Mouse (Mus musculus): ENCODE measurements around the gene Cog5. TPM values are rescaled to one million over a fixed set of nuclear protein-coding genes. Genes with fewer than 3 reads are reported as not detected.

The Cog5 gene
- polyA plus RNA-seq, 1 experiment from 2014 or later: 27.4 TPM

GRCm38 (mm10) chr12:31823671-31824070, 169.0 kb downstream of the Cog5 start:
- no peak overlapping the region for H3K4me3 ChIP-seq (ENCODE audit: inconsistent target)
- no peaks in the 10 kb centered on the region for H3K79me2 ChIP-seq (ENCODE audit: inconsistent target)
- no peaks in the 10 kb centered on the region for H3K36me3 ChIP-seq (ENCODE audit: inconsistent target)
- WGBS (ENCODE audit: missing documents): 95% methylated on average over 3 of the region's 3 CpGs
- no peak overlapping the region for H3K27ac ChIP-seq

- no peak overlapping the region for H3K4me3 ChIP-seq (ENCODE audit: inconsistent target)
- no peaks in the 10 kb centered on the region for H3K79me2 ChIP-seq (ENCODE audit: inconsistent target)
- WGBS (ENCODE audit: missing documents): 93% methylated on average over 5 of the region's 5 CpGs
Observed at GRCm38 (mm10) chr12:31824831-31825230, 170.2 kb downstream of the Cog5 start.

GRCm38 (mm10) chr12:31825821-31826220, 171.2 kb downstream of the Cog5 start:
- H3K79me2 ChIP-seq (ENCODE audit: inconsistent target): no peaks in the 10 kb centered on the region
- WGBS (ENCODE audit: missing documents): 84% methylated on average over 10 of the region's 10 CpGs
- H3K4me3 ChIP-seq (ENCODE audit: inconsistent target): no peak overlapping the region
- H3K27ac ChIP-seq: no peak overlapping the region
- H3K36me3 ChIP-seq (ENCODE audit: inconsistent target): no peaks in the 10 kb centered on the region

More at GRCm38 (mm10) chr12:31824831-31825230, 170.2 kb downstream of the Cog5 start:
- Histone ChIP-seq H3K27ac (no peak overlapping the region), H3K36me3 (ENCODE audit: inconsistent target) (no peaks in the 10 kb centered on the region)

- 100% methylated on average over 2 of the region's 2 CpGs for WGBS (ENCODE audit: missing documents)
- no peaks in the 10 kb centered on the region for H3K36me3 ChIP-seq (ENCODE audit: inconsistent target)
- no peaks in the 10 kb centered on the region for H3K79me2 ChIP-seq (ENCODE audit: inconsistent target)
- H3K27ac ChIP-seq: no peak overlapping the region
- no peak overlapping the region for H3K4me3 ChIP-seq (ENCODE audit: inconsistent target)
Observed at GRCm38 (mm10) chr12:31826476-31826875, 171.8 kb downstream of the Cog5 start.

GRCm38 (mm10) chr12:31835480-31835879, 180.8 kb downstream of the Cog5 start:
- H3K27ac ChIP-seq: no peak overlapping the region
- 96% methylated on average over 5 of the region's 5 CpGs for WGBS (ENCODE audit: missing documents)
- H3K36me3 ChIP-seq (ENCODE audit: inconsistent target): no peaks in the 10 kb centered on the region
- no peak overlapping the region for H3K4me3 ChIP-seq (ENCODE audit: inconsistent target)
- no peaks in the 10 kb centered on the region for H3K79me2 ChIP-seq (ENCODE audit: inconsistent target)

- Histone ChIP-seq H3K4me3 (ENCODE audit: inconsistent target) (no peak overlapping the region), H3K27ac (no peak overlapping the region)
- 79% methylated on average over 1 of the region's 1 CpGs for WGBS (ENCODE audit: missing documents)
Observed at GRCm38 (mm10) chr12:31836211-31836610, 181.5 kb downstream of the Cog5 start.

GRCm38 (mm10) chr12:31838521-31838920, 183.9 kb downstream of the Cog5 start:
- no peak overlapping the region for H3K4me3 ChIP-seq (ENCODE audit: inconsistent target)
- no peaks in the 10 kb centered on the region for H3K36me3 ChIP-seq (ENCODE audit: inconsistent target)
- H3K27ac ChIP-seq: no peak overlapping the region
- no peaks in the 10 kb centered on the region for H3K79me2 ChIP-seq (ENCODE audit: inconsistent target)

More at GRCm38 (mm10) chr12:31836211-31836610, 181.5 kb downstream of the Cog5 start:
- no peaks in the 10 kb centered on the region for H3K79me2 ChIP-seq (ENCODE audit: inconsistent target)
- no peaks in the 10 kb centered on the region for H3K36me3 ChIP-seq (ENCODE audit: inconsistent target)

- no peak overlapping the region for H3K27ac ChIP-seq
- H3K4me3 ChIP-seq (ENCODE audit: inconsistent target): no peak overlapping the region
- H3K36me3 ChIP-seq (ENCODE audit: inconsistent target): no peaks in the 10 kb centered on the region
- H3K79me2 ChIP-seq (ENCODE audit: inconsistent target): no peaks in the 10 kb centered on the region
Observed at GRCm38 (mm10) chr12:31839249-31839648, 184.6 kb downstream of the Cog5 start.

GRCm38 (mm10) chr12:31846077-31846476, 191.4 kb downstream of the Cog5 start:
- no peak overlapping the region for H3K27ac ChIP-seq
- no peaks in the 10 kb centered on the region for H3K79me2 ChIP-seq (ENCODE audit: inconsistent target)
- H3K4me3 ChIP-seq (ENCODE audit: inconsistent target): no peak overlapping the region
- H3K36me3 ChIP-seq (ENCODE audit: inconsistent target): no peaks in the 10 kb centered on the region
- WGBS (ENCODE audit: missing documents): 100% methylated on average over 3 of the region's 3 CpGs

GRCm38 (mm10) chr12:31848630-31849415, 194.2 kb downstream of the Cog5 start:
- H3K79me2 ChIP-seq (ENCODE audit: inconsistent target): no peaks in the 10 kb centered on the region
- 97% methylated on average over 5 of the region's 5 CpGs for WGBS (ENCODE audit: missing documents)
- no peaks in the 10 kb centered on the region for H3K36me3 ChIP-seq (ENCODE audit: inconsistent target)
- H3K4me3 ChIP-seq (ENCODE audit: inconsistent target): no peak overlapping the region
- H3K27ac ChIP-seq: no peak overlapping the region

- H3K27ac ChIP-seq: no peak overlapping the region
- no peaks in the 10 kb centered on the region for H3K36me3 ChIP-seq (ENCODE audit: inconsistent target)
- H3K4me3 ChIP-seq (ENCODE audit: inconsistent target): no peak overlapping the region
- H3K79me2 ChIP-seq (ENCODE audit: inconsistent target): no peaks in the 10 kb centered on the region
- WGBS (ENCODE audit: missing documents): 95% methylated on average over 2 of the region's 2 CpGs
Observed at GRCm38 (mm10) chr12:31849601-31850000, 194.9 kb downstream of the Cog5 start.

GRCm38 (mm10) chr12:31854039-31854438, 199.4 kb downstream of the Cog5 start:
- Histone ChIP-seq H3K4me3 (ENCODE audit: inconsistent target) (no peak overlapping the region), H3K36me3 (ENCODE audit: inconsistent target) (no peaks in the 10 kb centered on the region), H3K79me2 (ENCODE audit: inconsistent target) (no peaks in the 10 kb centered on the region), H3K27ac (no peak overlapping the region)
- WGBS (ENCODE audit: missing documents): 96% methylated on average over 3 of the region's 3 CpGs

- no peaks in the 10 kb centered on the region for H3K36me3 ChIP-seq (ENCODE audit: inconsistent target)
- no peak overlapping the region for H3K4me3 ChIP-seq (ENCODE audit: inconsistent target)
- WGBS (ENCODE audit: missing documents): 96% methylated on average over 2 of the region's 2 CpGs
- no peaks in the 10 kb centered on the region for H3K79me2 ChIP-seq (ENCODE audit: inconsistent target)
- H3K27ac ChIP-seq: no peak overlapping the region
Observed at GRCm38 (mm10) chr12:31854817-31855216, 200.1 kb downstream of the Cog5 start.

GRCm38 (mm10) chr12:31857784-31858183, 203.1 kb downstream of the Cog5 start:
- 97% methylated on average over 7 of the region's 7 CpGs for WGBS (ENCODE audit: missing documents)
- H3K27ac ChIP-seq: no peak overlapping the region

GRCm38 (mm10) chr12:31862668-31863538, 208.2 kb downstream of the Cog5 start:
- H3K27ac ChIP-seq: no peak overlapping the region
- no peaks in the 10 kb centered on the region for H3K36me3 ChIP-seq (ENCODE audit: inconsistent target)
- no peaks in the 10 kb centered on the region for H3K79me2 ChIP-seq (ENCODE audit: inconsistent target)
- WGBS (ENCODE audit: missing documents): 59% methylated on average over 16 of the region's 16 CpGs
- H3K4me3 ChIP-seq (ENCODE audit: inconsistent target): no peak overlapping the region

More at GRCm38 (mm10) chr12:31857784-31858183, 203.1 kb downstream of the Cog5 start:
- Histone ChIP-seq H3K36me3 (ENCODE audit: inconsistent target) (no peaks in the 10 kb centered on the region), H3K79me2 (ENCODE audit: inconsistent target) (no peaks in the 10 kb centered on the region), H3K4me3 (ENCODE audit: inconsistent target) (no peak overlapping the region)
